Mouse (Mus musculus): ENCODE measurements around the gene Gm49380. TPM values are rescaled to one million over a fixed set of nuclear protein-coding genes. Genes with fewer than 3 reads are reported as not detected.

Gm49380 gene
- under 1 TPM; 0.31 to 0.60 (median 0.38) TPM for total RNA-seq (2022)

GRCm38 (mm10) chr9:44113105-44113789 lies at the start of gene Gm49380, which contains the start of gene Rnf26:
TSS of gene Gm49380 (minus strand) at chr9:44113500.
TSS of gene Rnf26 (minus strand) at chr9:44113517.
- DNase-seq (ENCODE audit: low spot score in 2 of 2): peak; percentile 91 to 93

GRCm38 (mm10) chr9:44159886-44160285 lies 46.6 kb upstream of the Gm49380 start:
- no peak for DNase-seq (ENCODE audit: low spot score in 2 of 2)

- DNase-seq (ENCODE audit: low spot score in 2 of 2): no peak
These were observed 34.0 kb upstream of the Gm49380 start for GRCm38 (mm10) chr9:44147290-44147689.

- DNase-seq (ENCODE audit: low spot score in 2 of 2): no peak
These were observed 31.4 kb upstream of the Gm49380 start for GRCm38 (mm10) chr9:44144718-44145060.

- DNase-seq (ENCODE audit: low spot score in 2 of 2): no peak
These were observed 30.9 kb upstream of the Gm49380 start for GRCm38 (mm10) chr9:44144023-44144717.

- DNase-seq (ENCODE audit: low spot score in 2 of 2): no peak
These were observed 30.1 kb upstream of the Gm49380 start for GRCm38 (mm10) chr9:44143421-44143820.

- no peak for DNase-seq (ENCODE audit: low spot score in 2 of 2)
These were observed 28.7 kb upstream of the Gm49380 start for GRCm38 (mm10) chr9:44141951-44142350.

- DNase-seq (ENCODE audit: low spot score in 2 of 2): no peak
These were observed 24.5 kb upstream of the Gm49380 start for GRCm38 (mm10) chr9:44137846-44138245.

- no peak for DNase-seq (ENCODE audit: low spot score in 2 of 2)
These were observed 22.6 kb upstream of the Gm49380 start for GRCm38 (mm10) chr9:44135731-44136411.

GRCm38 (mm10) chr9:44134851-44135730 lies 21.8 kb upstream of the Gm49380 start:
- peak in 1 of 2 experiments; percentile 27 for DNase-seq (ENCODE audit: low spot score in 2 of 2)

- DNase-seq (ENCODE audit: low spot score in 2 of 2): peak; percentile 48 to 66
These were observed 21.0 kb upstream of the Gm49380 start, which contains the start of gene Mcam for GRCm38 (mm10) chr9:44134101-44134850. TSS of gene Mcam (plus strand) at chr9:44134469.

GRCm38 (mm10) chr9:44133287-44133686 lies 20.0 kb upstream of the Gm49380 start:
- DNase-seq (ENCODE audit: low spot score in 2 of 2): no peak

GRCm38 (mm10) chr9:44132200-44132599 lies 18.9 kb upstream of the Gm49380 start:
- DNase-seq (ENCODE audit: low spot score in 2 of 2): no peak

GRCm38 (mm10) chr9:44131276-44131590 lies 17.9 kb upstream of the Gm49380 start:
- no peak for DNase-seq (ENCODE audit: low spot score in 2 of 2)

- DNase-seq (ENCODE audit: low spot score in 2 of 2): peak in 1 of 2 experiments; percentile 27
These were observed 17.4 kb upstream of the Gm49380 start for GRCm38 (mm10) chr9:44130581-44131275.

GRCm38 (mm10) chr9:44130034-44130433 lies 16.7 kb upstream of the Gm49380 start:
- peak; percentile 54 to 60 for DNase-seq (ENCODE audit: low spot score in 2 of 2)

GRCm38 (mm10) chr9:44129633-44130032 lies 16.3 kb upstream of the Gm49380 start:
- no peak for DNase-seq (ENCODE audit: low spot score in 2 of 2)

- no peak for DNase-seq (ENCODE audit: low spot score in 2 of 2)
These were observed 14.1 kb upstream of the Gm49380 start for GRCm38 (mm10) chr9:44127351-44127801.

- DNase-seq (ENCODE audit: low spot score in 2 of 2): no peak
These were observed 13.4 kb upstream of the Gm49380 start for GRCm38 (mm10) chr9:44126746-44127145.
